Mouse (Mus musculus): ENCODE data around the gene Cdc27. TPM values are rescaled to one million over a fixed set of nuclear protein-coding genes. Genes with fewer than 3 reads are reported as not detected.

Cdc27 gene
- polyA plus RNA-seq, 1 experiment, result 25.9 TPM

- Histone ChIP-seq H3K4me3 (ENCODE audit: insufficient read depth, low read length) (no peak overlapping the region), H3K27ac (ENCODE audit: insufficient read depth, low read depth, low read length) (no peak overlapping the region), H3K4me1 (ENCODE audit: control insufficient read depth, insufficient read depth, low read length) (0 out of 2 replicates have a peak, but pooled peaks cover 2% of the 10 kb centered on the region)
- TF ChIP-seq POLR2A (IDR thresholded peaks at IDR 0.05; ENCODE audit: borderline replicate concordance, low read depth, low read length), result no peak
- TF ChIP-seq CTCF (IDR thresholded peaks at IDR 0.05; ENCODE audit: low read depth, low read length), result no peak
Measured at GRCm38 (mm10) chr11:104582630-104583364, 32.4 kb upstream of the Cdc27 start.

- no peak overlapping the region for H3K4me3 ChIP-seq (ENCODE audit: insufficient read depth, low read length)
- 0 out of 2 replicates have a peak, but pooled peaks cover 2% of the 10 kb centered on the region for H3K4me1 ChIP-seq (ENCODE audit: control insufficient read depth, insufficient read depth, low read length)
- TF ChIP-seq CTCF (IDR thresholded peaks at IDR 0.05; ENCODE audit: low read depth, low read length) (no peak), POLR2A (IDR thresholded peaks at IDR 0.05; ENCODE audit: borderline replicate concordance, low read depth, low read length) (no peak)
- H3K27ac ChIP-seq (ENCODE audit: insufficient read depth, low read depth, low read length), result no peak overlapping the region
Measured at GRCm38 (mm10) chr11:104582308-104582606, 31.8 kb upstream of the Cdc27 start.

- Histone ChIP-seq H3K4me1 (ENCODE audit: control insufficient read depth, insufficient read depth, low read length) (0 out of 2 replicates have a peak, but pooled peaks cover 2% of the 10 kb centered on the region), H3K27ac (ENCODE audit: insufficient read depth, low read depth, low read length) (no peak overlapping the region), H3K4me3 (ENCODE audit: insufficient read depth, low read length) (peak overlapping the region; percentile 53)
- TF ChIP-seq POLR2A (IDR thresholded peaks at IDR 0.05; ENCODE audit: borderline replicate concordance, low read depth, low read length) (no peak), CTCF (IDR thresholded peaks at IDR 0.05; ENCODE audit: low read depth, low read length) (no peak)
Measured at GRCm38 (mm10) chr11:104581446-104582307, 31.3 kb upstream of the Cdc27 start.

- TF ChIP-seq POLR2A (IDR thresholded peaks at IDR 0.05; ENCODE audit: borderline replicate concordance, low read depth, low read length), result no peak
- no peak for TF ChIP-seq CTCF (IDR thresholded peaks at IDR 0.05; ENCODE audit: low read depth, low read length)
- 0 out of 2 replicates have a peak, but pooled peaks cover 2% of the 10 kb centered on the region for H3K4me1 ChIP-seq (ENCODE audit: control insufficient read depth, insufficient read depth, low read length)
- H3K27ac ChIP-seq (ENCODE audit: insufficient read depth, low read depth, low read length), result no peak overlapping the region
- H3K4me3 ChIP-seq (ENCODE audit: insufficient read depth, low read length), result no peak overlapping the region
Measured at GRCm38 (mm10) chr11:104580606-104581005, 30.2 kb upstream of the Cdc27 start.

GRCm38 (mm10) chr11:104580091-104580490, 29.7 kb upstream of the Cdc27 start:
- no peak for TF ChIP-seq POLR2A (IDR thresholded peaks at IDR 0.05; ENCODE audit: borderline replicate concordance, low read depth, low read length)
- TF ChIP-seq CTCF (IDR thresholded peaks at IDR 0.05; ENCODE audit: low read depth, low read length), result no peak
- H3K4me3 ChIP-seq (ENCODE audit: insufficient read depth, low read length), result no peak overlapping the region
- H3K27ac ChIP-seq (ENCODE audit: insufficient read depth, low read depth, low read length), result no peak overlapping the region
- H3K4me1 ChIP-seq (ENCODE audit: control insufficient read depth, insufficient read depth, low read length), result 0 out of 2 replicates have a peak, but pooled peaks cover 2% of the 10 kb centered on the region

GRCm38 (mm10) chr11:104579575-104579974, 29.2 kb upstream of the Cdc27 start:
- Histone ChIP-seq H3K27ac (ENCODE audit: insufficient read depth, low read depth, low read length) (no peak overlapping the region), H3K4me1 (ENCODE audit: control insufficient read depth, insufficient read depth, low read length) (0 out of 2 replicates have a peak, but pooled peaks cover 2% of the 10 kb centered on the region), H3K4me3 (ENCODE audit: insufficient read depth, low read length) (no peak overlapping the region)
- TF ChIP-seq POLR2A (IDR thresholded peaks at IDR 0.05; ENCODE audit: borderline replicate concordance, low read depth, low read length) (no peak), CTCF (IDR thresholded peaks at IDR 0.05; ENCODE audit: low read depth, low read length) (no peak)

- H3K4me3 ChIP-seq (ENCODE audit: insufficient read depth, low read length), result no peak overlapping the region
- H3K4me1 ChIP-seq (ENCODE audit: control insufficient read depth, insufficient read depth, low read length), result 0 out of 2 replicates have a peak, but pooled peaks cover 2% of the 10 kb centered on the region
- no peak overlapping the region for H3K27ac ChIP-seq (ENCODE audit: insufficient read depth, low read depth, low read length)
- TF ChIP-seq POLR2A (IDR thresholded peaks at IDR 0.05; ENCODE audit: borderline replicate concordance, low read depth, low read length), result no peak
- TF ChIP-seq CTCF (IDR thresholded peaks at IDR 0.05; ENCODE audit: low read depth, low read length), result no peak
Measured at GRCm38 (mm10) chr11:104579084-104579483, 28.7 kb upstream of the Cdc27 start.

GRCm38 (mm10) chr11:104578074-104578473, 27.7 kb upstream of the Cdc27 start:
- H3K4me1 ChIP-seq (ENCODE audit: control insufficient read depth, insufficient read depth, low read length), result 0 out of 2 replicates have a peak, but pooled peaks cover 2% of the 10 kb centered on the region

GRCm38 (mm10) chr11:104576772-104577612, 26.6 kb upstream of the Cdc27 start:
- no peak for TF ChIP-seq POLR2A (IDR thresholded peaks at IDR 0.05; ENCODE audit: borderline replicate concordance, low read depth, low read length)
- no peak for TF ChIP-seq CTCF (IDR thresholded peaks at IDR 0.05; ENCODE audit: low read depth, low read length)
- 0 out of 2 replicates have a peak, but pooled peaks cover 2% of the 10 kb centered on the region for H3K4me1 ChIP-seq (ENCODE audit: control insufficient read depth, insufficient read depth, low read length)
- no peak overlapping the region for H3K4me3 ChIP-seq (ENCODE audit: insufficient read depth, low read length)
- H3K27ac ChIP-seq (ENCODE audit: insufficient read depth, low read depth, low read length), result no peak overlapping the region

More at GRCm38 (mm10) chr11:104578074-104578473, 27.7 kb upstream of the Cdc27 start:
- Histone ChIP-seq H3K4me3 (ENCODE audit: insufficient read depth, low read length) (no peak overlapping the region), H3K27ac (ENCODE audit: insufficient read depth, low read depth, low read length) (no peak overlapping the region)
- TF ChIP-seq POLR2A (IDR thresholded peaks at IDR 0.05; ENCODE audit: borderline replicate concordance, low read depth, low read length) (no peak), CTCF (IDR thresholded peaks at IDR 0.05; ENCODE audit: low read depth, low read length) (no peak)
